Mouse (Mus musculus): ENCODE data around the gene Wfdc5. TPM values are rescaled to one million over a fixed set of nuclear protein-coding genes. Genes with fewer than 3 reads are reported as not detected.
A peak's percentile ranks its signal among the peaks of the same experiment; 100 is the strongest.

The Wfdc5 gene
- polyA plus RNA-seq, 1 experiment from 2014 or later = not detected

- ATAC-seq (replicated peaks; ENCODE audit: insufficient number of reproducible peaks, low FRiP score, low TSS enrichment, low read depth) = no peak
- Histone ChIP-seq H3K4me2 (ENCODE audit: low read depth, low read length) (no peak overlapping the region), H3K27me3 (ENCODE audit: control insufficient read depth, insufficient read depth, low read length) (no peaks in the 10 kb centered on the region), H3K4me1 (ENCODE audit: control insufficient read depth, insufficient read depth, low read length) (no peaks in the 10 kb centered on the region), H3K9me3 (replicated peaks; ENCODE audit: control insufficient read depth, low read length) (no peaks in the 10 kb centered on the region), H3K9ac (replicated peaks; ENCODE audit: low read length) (no peak overlapping the region), H3K36me3 (replicated peaks; ENCODE audit: control insufficient read depth, insufficient read depth, low read depth, low read length) (no peaks in the 10 kb centered on the region), H3K27ac (replicated peaks; ENCODE audit: low read depth, low read length) (no peak overlapping the region), H3K4me3 (ENCODE audit: low read depth, low read length) (no peak overlapping the region)
- WGBS = 93% methylated on average over 11 of the region's 11 CpGs
- no peak for DNase-seq (ENCODE audit: low spot score)
Observed at GRCm38 (mm10) chr2:164152341-164152740, 30.2 kb downstream of the Wfdc5 start.

GRCm38 (mm10) chr2:164150086-164150760, 32.3 kb downstream of the Wfdc5 start:
- WGBS = 33% methylated on average over 14 of the region's 14 CpGs
- DNase-seq (ENCODE audit: low spot score) (no peak), ATAC-seq (replicated peaks; ENCODE audit: insufficient number of reproducible peaks, low FRiP score, low TSS enrichment, low read depth) (no peak)

GRCm38 (mm10) chr2:164146556-164146955, 36.0 kb downstream of the Wfdc5 start:
- Histone ChIP-seq H3K4me2 (ENCODE audit: low read depth, low read length) (no peak overlapping the region), H3K9ac (replicated peaks; ENCODE audit: low read length) (no peak overlapping the region), H3K4me1 (ENCODE audit: control insufficient read depth, insufficient read depth, low read length) (no peaks in the 10 kb centered on the region), H3K9me3 (replicated peaks; ENCODE audit: control insufficient read depth, low read length) (no peaks in the 10 kb centered on the region), H3K4me3 (ENCODE audit: low read depth, low read length) (no peak overlapping the region), H3K36me3 (replicated peaks; ENCODE audit: control insufficient read depth, insufficient read depth, low read depth, low read length) (no peaks in the 10 kb centered on the region), H3K27ac (replicated peaks; ENCODE audit: low read depth, low read length) (no peak overlapping the region), H3K27me3 (ENCODE audit: control insufficient read depth, insufficient read depth, low read length) (no peaks in the 10 kb centered on the region)
- DNase-seq (ENCODE audit: low spot score) (no peak), ATAC-seq (replicated peaks; ENCODE audit: insufficient number of reproducible peaks, low FRiP score, low TSS enrichment, low read depth) (no peak)
- WGBS = 95% methylated on average over 12 of the region's 12 CpGs

More at GRCm38 (mm10) chr2:164150086-164150760, 32.3 kb downstream of the Wfdc5 start:
- Histone ChIP-seq H3K36me3 (replicated peaks; ENCODE audit: control insufficient read depth, insufficient read depth, low read depth, low read length) (no peaks in the 10 kb centered on the region), H3K9ac (replicated peaks; ENCODE audit: low read length) (peak overlapping the region; percentile 5; the same call in 1 of the 2 replicates), H3K4me1 (ENCODE audit: control insufficient read depth, insufficient read depth, low read length) (no peaks in the 10 kb centered on the region), H3K27ac (replicated peaks; ENCODE audit: low read depth, low read length) (no peak overlapping the region), H3K27me3 (ENCODE audit: control insufficient read depth, insufficient read depth, low read length) (no peaks in the 10 kb centered on the region), H3K4me2 (ENCODE audit: low read depth, low read length) (no peak overlapping the region), H3K9me3 (replicated peaks; ENCODE audit: control insufficient read depth, low read length) (no peaks in the 10 kb centered on the region), H3K4me3 (ENCODE audit: low read depth, low read length) (no peak overlapping the region)

GRCm38 (mm10) chr2:164144541-164144940, 38.0 kb downstream of the Wfdc5 start:
- no peaks in the 10 kb centered on the region for H3K36me3 ChIP-seq (replicated peaks; ENCODE audit: control insufficient read depth, insufficient read depth, low read depth, low read length)
- no peak overlapping the region for H3K9ac ChIP-seq (replicated peaks; ENCODE audit: low read length)
- H3K4me1 ChIP-seq (ENCODE audit: control insufficient read depth, insufficient read depth, low read length) = no peaks in the 10 kb centered on the region
- no peaks in the 10 kb centered on the region for H3K9me3 ChIP-seq (replicated peaks; ENCODE audit: control insufficient read depth, low read length)
- no peak for ATAC-seq (replicated peaks; ENCODE audit: insufficient number of reproducible peaks, low FRiP score, low TSS enrichment, low read depth)
- no peaks in the 10 kb centered on the region for H3K27me3 ChIP-seq (ENCODE audit: control insufficient read depth, insufficient read depth, low read length)
- no peak for DNase-seq (ENCODE audit: low spot score)
- H3K4me2 ChIP-seq (ENCODE audit: low read depth, low read length) = no peak overlapping the region
- 81% methylated on average over 10 of the region's 10 CpGs for WGBS
- no peak overlapping the region for H3K4me3 ChIP-seq (ENCODE audit: low read depth, low read length)
- no peak overlapping the region for H3K27ac ChIP-seq (replicated peaks; ENCODE audit: low read depth, low read length)

- ATAC-seq (replicated peaks; ENCODE audit: insufficient number of reproducible peaks, low FRiP score, low TSS enrichment, low read depth) (no peak), DNase-seq (ENCODE audit: low spot score) (no peak)
- no peaks in the 10 kb centered on the region for H3K4me1 ChIP-seq (ENCODE audit: control insufficient read depth, insufficient read depth, low read length)
- H3K9ac ChIP-seq (replicated peaks; ENCODE audit: low read length) = no peak overlapping the region
- no peak overlapping the region for H3K4me3 ChIP-seq (ENCODE audit: low read depth, low read length)
- 77% methylated on average over 6 of the region's 6 CpGs for WGBS
- no peaks in the 10 kb centered on the region for H3K9me3 ChIP-seq (replicated peaks; ENCODE audit: control insufficient read depth, low read length)
- no peak overlapping the region for H3K4me2 ChIP-seq (ENCODE audit: low read depth, low read length)
- H3K27me3 ChIP-seq (ENCODE audit: control insufficient read depth, insufficient read depth, low read length) = no peaks in the 10 kb centered on the region
- H3K36me3 ChIP-seq (replicated peaks; ENCODE audit: control insufficient read depth, insufficient read depth, low read depth, low read length) = no peaks in the 10 kb centered on the region
- no peak overlapping the region for H3K27ac ChIP-seq (replicated peaks; ENCODE audit: low read depth, low read length)
Observed at GRCm38 (mm10) chr2:164144025-164144424, 38.5 kb downstream of the Wfdc5 start.

GRCm38 (mm10) chr2:164142021-164142420, 40.5 kb downstream of the Wfdc5 start:
- no peaks in the 10 kb centered on the region for H3K9me3 ChIP-seq (replicated peaks; ENCODE audit: control insufficient read depth, low read length)
- no peaks in the 10 kb centered on the region for H3K27me3 ChIP-seq (ENCODE audit: control insufficient read depth, insufficient read depth, low read length)
- no peak overlapping the region; the same call in 1 of the 2 replicates for H3K9ac ChIP-seq (replicated peaks; ENCODE audit: low read length)
- H3K4me1 ChIP-seq (ENCODE audit: control insufficient read depth, insufficient read depth, low read length) = no peaks in the 10 kb centered on the region
- no peaks in the 10 kb centered on the region for H3K36me3 ChIP-seq (replicated peaks; ENCODE audit: control insufficient read depth, insufficient read depth, low read depth, low read length)
- peak overlapping the region; percentile 57 for H3K27ac ChIP-seq (replicated peaks; ENCODE audit: low read depth, low read length)
- H3K4me2 ChIP-seq (ENCODE audit: low read depth, low read length) = no peak overlapping the region
- DNase-seq (ENCODE audit: low spot score) = peak; percentile 47
- ATAC-seq (replicated peaks; ENCODE audit: insufficient number of reproducible peaks, low FRiP score, low TSS enrichment, low read depth) = no peak
- H3K4me3 ChIP-seq (ENCODE audit: low read depth, low read length) = no peak overlapping the region
- 33% methylated on average over 10 of the region's 10 CpGs for WGBS

GRCm38 (mm10) chr2:164137754-164138153, 44.8 kb downstream of the Wfdc5 start:
- no peak overlapping the region for H3K4me2 ChIP-seq (ENCODE audit: low read depth, low read length)
- no peak overlapping the region for H3K9ac ChIP-seq (replicated peaks; ENCODE audit: low read length)
- H3K36me3 ChIP-seq (replicated peaks; ENCODE audit: control insufficient read depth, insufficient read depth, low read depth, low read length) = no peaks in the 10 kb centered on the region
- H3K27me3 ChIP-seq (ENCODE audit: control insufficient read depth, insufficient read depth, low read length) = no peaks in the 10 kb centered on the region
- no peak overlapping the region for H3K27ac ChIP-seq (replicated peaks; ENCODE audit: low read depth, low read length)
- DNase-seq (ENCODE audit: low spot score) (no peak), ATAC-seq (replicated peaks; ENCODE audit: insufficient number of reproducible peaks, low FRiP score, low TSS enrichment, low read depth) (no peak)
- WGBS = 69% methylated on average over 6 of the region's 6 CpGs
- H3K9me3 ChIP-seq (replicated peaks; ENCODE audit: control insufficient read depth, low read length) = no peaks in the 10 kb centered on the region
- H3K4me3 ChIP-seq (ENCODE audit: low read depth, low read length) = no peak overlapping the region
- no peaks in the 10 kb centered on the region for H3K4me1 ChIP-seq (ENCODE audit: control insufficient read depth, insufficient read depth, low read length)

- Histone ChIP-seq H3K4me3 (ENCODE audit: low read depth, low read length) (no peak overlapping the region), H3K36me3 (replicated peaks; ENCODE audit: control insufficient read depth, insufficient read depth, low read depth, low read length) (no peaks in the 10 kb centered on the region), H3K27ac (replicated peaks; ENCODE audit: low read depth, low read length) (no peak overlapping the region), H3K9me3 (replicated peaks; ENCODE audit: control insufficient read depth, low read length) (no peaks in the 10 kb centered on the region), H3K4me2 (ENCODE audit: low read depth, low read length) (no peak overlapping the region), H3K27me3 (ENCODE audit: control insufficient read depth, insufficient read depth, low read length) (no peaks in the 10 kb centered on the region), H3K4me1 (ENCODE audit: control insufficient read depth, insufficient read depth, low read length) (no peaks in the 10 kb centered on the region), H3K9ac (replicated peaks; ENCODE audit: low read length) (no peak overlapping the region)
- no peak; the same call in 1 of the 2 replicates for ATAC-seq (replicated peaks; ENCODE audit: insufficient number of reproducible peaks, low FRiP score, low TSS enrichment, low read depth)
- 60% methylated on average over 2 of the region's 2 CpGs for WGBS
- no peak for DNase-seq (ENCODE audit: low spot score)
Observed at GRCm38 (mm10) chr2:164136393-164136792, 46.1 kb downstream of the Wfdc5 start.
